Mouse (Mus musculus): ENCODE measurements at regions not wholly inside any gene's neighbourhood (a gene's known extent, or its start where the extent isn't known, plus 50 kb on each side); places are given as distances from the start of the nearest gene placed in this dataset.

GRCm38 (mm10) chr14:58189948-58190347 lies 119.6 kb downstream of the Fgf9 start:
- Histone ChIP-seq H3K4me2 (ENCODE audit: low read depth, low read length, severe bottlenecking) (no peak overlapping the region), H3K27me3 (ENCODE audit: control insufficient read depth, insufficient read depth, low read length) (no peaks in the 10 kb centered on the region), H3K4me3 (ENCODE audit: low read depth, low read length) (no peak overlapping the region), H3K9me3 (ENCODE audit: control insufficient read depth, low read length) (no peaks in the 10 kb centered on the region), H3K4me1 (replicated peaks; ENCODE audit: control insufficient read depth, insufficient read depth, low read length) (no peaks in the 10 kb centered on the region), H3K9ac (ENCODE audit: low read length) (no peak overlapping the region), H3K36me3 (ENCODE audit: control insufficient read depth, insufficient read depth, low read length) (no peaks in the 10 kb centered on the region), H3K27ac (ENCODE audit: low read depth, low read length) (no peak overlapping the region)
- DNase-seq (ENCODE audit: low spot score) (no peak), ATAC-seq (replicated peaks; ENCODE audit: low FRiP score) (no peak)
- WGBS = 87% methylated on average over 15 of the region's 15 CpGs

DNA sequence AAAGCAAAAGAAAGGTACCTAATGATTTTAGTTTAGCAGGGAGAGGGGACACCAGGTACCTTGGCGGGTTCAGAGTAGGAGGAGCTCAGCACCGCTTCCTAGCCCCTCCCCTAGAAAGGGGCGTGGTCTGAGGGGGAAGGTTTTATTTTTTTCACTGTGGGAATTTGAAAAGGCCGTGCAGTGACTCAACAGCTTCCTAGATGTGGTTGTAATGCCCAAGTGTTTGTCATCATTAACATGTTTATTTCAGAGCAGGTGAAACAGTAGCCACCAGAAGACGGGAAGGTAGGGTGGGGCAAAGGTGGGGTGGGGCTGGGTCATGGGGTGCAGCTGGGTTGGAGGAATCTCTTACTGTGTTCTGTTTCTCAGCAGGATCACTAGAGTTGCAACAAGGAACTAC lies 112.5 kb downstream of the Fgf9 start:
- H3K36me3 ChIP-seq (ENCODE audit: control insufficient read depth, insufficient read depth, low read length) = no peaks in the 10 kb centered on the region
- no peak overlapping the region for H3K4me3 ChIP-seq (ENCODE audit: low read depth, low read length)
- DNase-seq (ENCODE audit: low spot score) (no peak), ATAC-seq (replicated peaks; ENCODE audit: low FRiP score) (no peak)
- H3K9ac ChIP-seq (ENCODE audit: low read length) = no peak overlapping the region
- no peaks in the 10 kb centered on the region for H3K4me1 ChIP-seq (replicated peaks; ENCODE audit: control insufficient read depth, insufficient read depth, low read length)
- 70% methylated on average over 5 of the region's 5 CpGs for WGBS
- no peak overlapping the region for H3K27ac ChIP-seq (ENCODE audit: low read depth, low read length)
- no peaks in the 10 kb centered on the region for H3K27me3 ChIP-seq (ENCODE audit: control insufficient read depth, insufficient read depth, low read length)
- H3K9me3 ChIP-seq (ENCODE audit: control insufficient read depth, low read length) = no peaks in the 10 kb centered on the region
- no peak overlapping the region for H3K4me2 ChIP-seq (ENCODE audit: low read depth, low read length, severe bottlenecking)

DNA sequence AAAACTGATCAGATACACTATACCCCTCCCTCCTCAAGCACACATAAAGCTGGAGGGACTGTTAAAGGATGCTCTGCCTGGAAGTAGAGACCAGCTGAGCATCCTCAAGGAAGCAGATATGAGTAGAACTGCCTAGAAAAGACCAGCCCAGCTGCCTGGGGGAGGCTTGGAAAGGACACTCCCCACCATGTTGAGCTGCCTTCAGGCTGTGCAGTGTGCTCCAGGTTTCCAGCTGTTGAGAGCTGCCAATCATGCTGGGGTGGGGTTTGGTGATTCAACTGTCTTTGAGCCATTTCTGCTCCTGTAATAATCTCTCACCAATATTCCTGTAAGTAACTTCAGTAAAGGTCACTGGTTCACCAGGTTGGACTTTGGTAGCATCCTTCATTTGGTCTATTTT lies 110.4 kb downstream of the Fgf9 start:
- no peak for ATAC-seq (replicated peaks; ENCODE audit: low FRiP score)

GRCm38 (mm10) chr14:58175651-58176363 lies 105.5 kb downstream of the Fgf9 start:
- H3K4me3 ChIP-seq (ENCODE audit: low read depth, low read length) = no peak overlapping the region
- DNase-seq (ENCODE audit: low spot score) (no peak), ATAC-seq (replicated peaks; ENCODE audit: low FRiP score) (no peak)
- no peak overlapping the region for H3K4me2 ChIP-seq (ENCODE audit: low read depth, low read length, severe bottlenecking)
- no peaks in the 10 kb centered on the region for H3K27me3 ChIP-seq (ENCODE audit: control insufficient read depth, insufficient read depth, low read length)
- no peaks in the 10 kb centered on the region for H3K36me3 ChIP-seq (ENCODE audit: control insufficient read depth, insufficient read depth, low read length)
- 84% methylated on average over 5 of the region's 5 CpGs for WGBS
- no peak overlapping the region for H3K9ac ChIP-seq (ENCODE audit: low read length)
- no peaks in the 10 kb centered on the region for H3K9me3 ChIP-seq (ENCODE audit: control insufficient read depth, low read length)
- H3K4me1 ChIP-seq (replicated peaks; ENCODE audit: control insufficient read depth, insufficient read depth, low read length) = no peaks in the 10 kb centered on the region
- H3K27ac ChIP-seq (ENCODE audit: low read depth, low read length) = no peak overlapping the region

More for the DNA sequence above, 110.4 kb downstream of the Fgf9 start:
- H3K4me1 ChIP-seq (replicated peaks; ENCODE audit: control insufficient read depth, insufficient read depth, low read length) = no peaks in the 10 kb centered on the region
- no peak overlapping the region for H3K27ac ChIP-seq (ENCODE audit: low read depth, low read length)
- H3K4me3 ChIP-seq (ENCODE audit: low read depth, low read length) = no peak overlapping the region
- no peaks in the 10 kb centered on the region for H3K27me3 ChIP-seq (ENCODE audit: control insufficient read depth, insufficient read depth, low read length)
- H3K9ac ChIP-seq (ENCODE audit: low read length) = no peak overlapping the region
- no peak for DNase-seq (ENCODE audit: low spot score)
- H3K9me3 ChIP-seq (ENCODE audit: control insufficient read depth, low read length) = no peaks in the 10 kb centered on the region
- H3K36me3 ChIP-seq (ENCODE audit: control insufficient read depth, insufficient read depth, low read length) = no peaks in the 10 kb centered on the region
- no peak overlapping the region for H3K4me2 ChIP-seq (ENCODE audit: low read depth, low read length, severe bottlenecking)

GRCm38 (mm10) chr14:58174512-58174911 lies 104.2 kb downstream of the Fgf9 start:
- 83% methylated on average over 6 of the region's 6 CpGs for WGBS
- Histone ChIP-seq H3K9me3 (ENCODE audit: control insufficient read depth, low read length) (no peaks in the 10 kb centered on the region), H3K9ac (ENCODE audit: low read length) (no peak overlapping the region), H3K4me1 (replicated peaks; ENCODE audit: control insufficient read depth, insufficient read depth, low read length) (no peaks in the 10 kb centered on the region), H3K4me3 (ENCODE audit: low read depth, low read length) (no peak overlapping the region), H3K4me2 (ENCODE audit: low read depth, low read length, severe bottlenecking) (no peak overlapping the region), H3K36me3 (ENCODE audit: control insufficient read depth, insufficient read depth, low read length) (no peaks in the 10 kb centered on the region), H3K27ac (ENCODE audit: low read depth, low read length) (no peak overlapping the region), H3K27me3 (ENCODE audit: control insufficient read depth, insufficient read depth, low read length) (no peaks in the 10 kb centered on the region)
- no peak for ATAC-seq (replicated peaks; ENCODE audit: low FRiP score)
- no peak for DNase-seq (ENCODE audit: low spot score)

- H3K4me2 ChIP-seq (ENCODE audit: low read depth, low read length, severe bottlenecking) = no peak overlapping the region
- H3K27me3 ChIP-seq (ENCODE audit: control insufficient read depth, insufficient read depth, low read length) = no peaks in the 10 kb centered on the region
- no peak overlapping the region for H3K27ac ChIP-seq (ENCODE audit: low read depth, low read length)
- H3K9me3 ChIP-seq (ENCODE audit: control insufficient read depth, low read length) = no peaks in the 10 kb centered on the region
- no peak overlapping the region for H3K9ac ChIP-seq (ENCODE audit: low read length)
- ATAC-seq (replicated peaks; ENCODE audit: low FRiP score) (no peak), DNase-seq (ENCODE audit: low spot score) (no peak)
- H3K4me1 ChIP-seq (replicated peaks; ENCODE audit: control insufficient read depth, insufficient read depth, low read length) = no peaks in the 10 kb centered on the region
- no peak overlapping the region for H3K4me3 ChIP-seq (ENCODE audit: low read depth, low read length)
- 90% methylated on average over 5 of the region's 5 CpGs for WGBS
- H3K36me3 ChIP-seq (ENCODE audit: control insufficient read depth, insufficient read depth, low read length) = no peaks in the 10 kb centered on the region
Observed at GRCm38 (mm10) chr14:58168920-58169319, 98.6 kb downstream of the Fgf9 start.

Measured in forebrain, embryonic 11.5 days (tissue).